ENCODE assay signal across 8 mouse cellular contexts in genomic region chr12:70824017-70824416, GRCm38 (mm10). TPM values are rescaled to one million over a fixed set of nuclear protein-coding genes. Genes with fewer than 3 reads are reported as not detected.
DNase-seq lines count a peak whose midpoint lies in the region; ATAC-seq and TF ChIP-seq lines count a peak whose summit lies in the region.

No protein-coding gene starts in this region.

- peak overlapping the region; percentile 84; the same call in 1 of the 2 replicates for H3K9ac ChIP-seq in heart, embryonic 12.5 days
- peak overlapping the region; percentile 9; the same call in 1 of the 2 replicates for H3K9ac ChIP-seq in ES-Bruce4 (ENCODE audit: low read depth, poor library complexity, severe bottlenecking)
- peak overlapping the region; percentile 78 for H3K9ac ChIP-seq in heart, postnatal 0 days (replicated peaks; ENCODE audit: low read depth, low read length)

- DNase-seq in heart, postnatal 36 days: no peak
- DNase-seq in heart, postnatal 0 days (ENCODE audit: low spot score): no peak
- no peak for DNase-seq in midbrain, embryonic 10.5 days (ENCODE audit: low spot score)
- DNase-seq in embryo, embryonic 10 days (ENCODE audit: low spot score): no peak
- no peak for DNase-seq in gastrocnemius, adult 8-10 months (ENCODE audit: low spot score in 2 of 2)
- DNase-seq in ovary, postnatal 36 days (ENCODE audit: low spot score): no peak

- intact Hi-C loops in heart, postnatal 36 days (cut with DNase I): loop anchor here (2.0 kb wide), 1 partner anchor 329 kb away; no protein-coding TSS in a partner anchor

- no peak for ATAC-seq in heart, embryonic 12.5 days (ENCODE audit: insufficient number of reproducible peaks, low FRiP score)
- no peak for ATAC-seq in heart, postnatal 0 days (ENCODE audit: insufficient read depth, low read depth)

- WGBS in heart, embryonic 12.5 days: 58% methylated on average over 7 of the region's 7 CpGs
- WGBS in heart, postnatal 0 days: 59% methylated on average over 7 of the region's 7 CpGs
- 70% methylated on average over 7 of the region's 7 CpGs for WGBS in midbrain, embryonic 10.5 days

- no peak for TF ChIP-seq CTCF in ES-Bruce4 (IDR thresholded peaks at IDR 0.05; ENCODE audit: low read depth, low read length)
- no peak for TF ChIP-seq CTCF in heart, postnatal 0 days (IDR thresholded peaks at IDR 0.05; ENCODE audit: low read depth)

- H3K4me2 ChIP-seq in heart, embryonic 12.5 days: peak overlapping the region; percentile 89
- peak overlapping the region; percentile 90 for H3K4me2 ChIP-seq in heart, postnatal 0 days (ENCODE audit: low read depth, low read length)

- H3K27ac ChIP-seq in heart, embryonic 12.5 days (ENCODE audit: poor library complexity, severe bottlenecking): peak overlapping the region; percentile 97; the same call in 1 of the 2 replicates
- no peak overlapping the region for H3K27ac ChIP-seq in ES-Bruce4 (ENCODE audit: insufficient read depth, low read length)
- peak overlapping the region; percentile 95; the same call in 1 of the 2 replicates for H3K27ac ChIP-seq in heart, postnatal 0 days (ENCODE audit: low read depth)
- H3K27ac ChIP-seq in midbrain, embryonic 10.5 days (replicated peaks): 0 out of 2 replicates have a peak overlapping the region, but pooled peaks have one; percentile 94

- H3K4me1 ChIP-seq in heart, embryonic 12.5 days (replicated peaks): peaks cover 14% of the 10 kb centered on the region
- no peaks in the 10 kb centered on the region for H3K4me1 ChIP-seq in ES-Bruce4 (ENCODE audit: control insufficient read depth, insufficient read depth, low read length)
- H3K4me1 ChIP-seq in heart, postnatal 0 days (ENCODE audit: control insufficient read depth, insufficient read depth): peaks cover 26% of the 10 kb centered on the region
- H3K4me1 ChIP-seq in midbrain, embryonic 10.5 days: peaks cover 39% of the 10 kb centered on the region

- TF ChIP-seq POLR2A in ES-Bruce4 (IDR thresholded peaks at IDR 0.05; ENCODE audit: insufficient read depth, low read length): no peak

- peak overlapping the region; percentile 87 for H3K4me3 ChIP-seq in heart, embryonic 12.5 days
- H3K4me3 ChIP-seq in ES-Bruce4 (ENCODE audit: low read depth, low read length): peak overlapping the region; percentile 9; the same call in 1 of the 2 replicates
- H3K4me3 ChIP-seq in heart, postnatal 0 days (ENCODE audit: low read depth, low read length): peak overlapping the region; percentile 66; the same call in 1 of the 2 replicates
- peak overlapping the region; percentile 80; the same call in 1 of the 2 replicates for H3K4me3 ChIP-seq in midbrain, embryonic 10.5 days

- H3K36me3 ChIP-seq in heart, embryonic 12.5 days: no peaks in the 10 kb centered on the region
- H3K36me3 ChIP-seq in ES-Bruce4 (ENCODE audit: control insufficient read depth, insufficient read depth, low read length, poor library complexity, severe bottlenecking): no peaks in the 10 kb centered on the region
- no peaks in the 10 kb centered on the region for H3K36me3 ChIP-seq in heart, postnatal 0 days (replicated peaks; ENCODE audit: control insufficient read depth, insufficient read depth, low read length)
- no peaks in the 10 kb centered on the region for H3K36me3 ChIP-seq in midbrain, embryonic 10.5 days

- H3K27me3 ChIP-seq in heart, embryonic 12.5 days (replicated peaks): no peaks in the 10 kb centered on the region
- no peaks in the 10 kb centered on the region for H3K27me3 ChIP-seq in ES-Bruce4 (ENCODE audit: control insufficient read depth, insufficient read depth, low read length, poor library complexity, severe bottlenecking)
- H3K27me3 ChIP-seq in heart, postnatal 0 days (ENCODE audit: control insufficient read depth, insufficient read depth, low read length): no peaks in the 10 kb centered on the region
- 0 out of 2 replicates have a peak, but pooled peaks cover under 1% of the 10 kb centered on the region for H3K27me3 ChIP-seq in midbrain, embryonic 10.5 days (ENCODE audit: low read depth, poor library complexity, severe bottlenecking)

- no peaks in the 10 kb centered on the region for H3K9me3 ChIP-seq in heart, embryonic 12.5 days (replicated peaks)
- H3K9me3 ChIP-seq in ES-Bruce4 (replicated peaks; ENCODE audit: control insufficient read depth, insufficient read depth, low read length, poor library complexity, severe bottlenecking): no peaks in the 10 kb centered on the region
- H3K9me3 ChIP-seq in heart, postnatal 0 days (replicated peaks; ENCODE audit: control insufficient read depth, low read length): no peaks in the 10 kb centered on the region
- H3K9me3 ChIP-seq in midbrain, embryonic 10.5 days (replicated peaks): no peaks in the 10 kb centered on the region

- no peak for TF ChIP-seq EP300 in ES-Bruce4 (IDR thresholded peaks at IDR 0.05; ENCODE audit: insufficient read depth, low read depth, low read length)
- TF ChIP-seq EP300 in heart, postnatal 0 days (IDR thresholded peaks at IDR 0.05; ENCODE audit: low read depth): no peak

RNA-seq across cellular contexts. Expression of gene Frmd6, which starts 1.3 kb away (rescaled TPM):
- polyA plus RNA-seq in heart, embryonic 12.5 days (2016; fragmentation: Nextera tagmentation; extraction: Ambion mirVana): 29.4 and 29.6 TPM in 2 replicates
- 10 to 100 TPM; 33.4 to 39.1 TPM for total RNA-seq in heart, postnatal 36 days (2021)
- 26.6 and 30.5 TPM in 2 replicates for polyA plus RNA-seq in ES-Bruce4 (2011; ENCODE audit: insufficient read depth, insufficient read length, low read depth, missing spikeins)
- total RNA-seq in heart, postnatal 0 days (2014; rRNA removed; ENCODE audit: low replicate concordance): 22.6 and 29.2 TPM in 2 replicates
- 17.4 and 17.9 TPM in 2 replicates for polyA plus RNA-seq in heart, postnatal 0 days (2015; fragmentation: Nextera tagmentation; extraction: Ambion mirVana)
- 18.0 and 19.2 TPM in 2 replicates for polyA plus RNA-seq in midbrain, embryonic 10.5 days (2016; fragmentation: Nextera tagmentation; extraction: Ambion mirVana)
- 10 to 100 TPM in 2 of 4 experiments, 1 to 10 TPM in 2; 8.7 to 13.6 (median 11.3) TPM for total RNA-seq in gastrocnemius, adult 8-10 months (2022)

Comparison
In these comparisons a context has a peak if more than half of its experiments do, and no peak if none do; other contexts are left out.
1. H3K4me3 ChIP-seq: peak in every context shown above with its lines; median percentile 87 in heart, embryonic 12.5 days; 80 in midbrain, embryonic 10.5 days; 66 in heart, postnatal 0 days; 9 in ES-Bruce4.
2. H3K9ac ChIP-seq: peak in every context shown above with its lines; median percentile 84 in heart, embryonic 12.5 days; 78 in heart, postnatal 0 days; 9 in ES-Bruce4.